Mouse (Mus musculus): ENCODE data around the gene Naga. TPM values are rescaled to one million over a fixed set of nuclear protein-coding genes. Genes with fewer than 3 reads are reported as not detected.

The Naga gene
- polyA plus RNA-seq, 1 experiment, result 189 TPM

DNA sequence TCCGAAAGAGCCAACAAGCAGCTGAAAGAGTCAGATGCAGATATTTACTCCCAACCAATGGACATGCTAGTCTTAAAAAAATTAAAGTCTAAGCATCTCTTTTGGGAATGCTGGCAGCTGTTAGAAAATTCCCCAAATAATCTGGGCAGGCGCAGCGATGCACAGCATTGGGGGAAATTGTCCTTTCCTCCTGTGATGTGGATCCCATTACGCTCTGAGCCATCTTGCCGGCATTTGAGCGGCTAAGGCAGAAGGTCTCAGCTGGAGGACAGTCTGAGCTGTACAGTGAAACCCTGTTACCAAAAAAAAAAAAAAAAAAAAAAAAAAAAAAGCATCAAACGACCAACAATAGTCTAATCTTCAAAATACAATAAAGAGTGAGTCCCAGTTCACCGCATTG is 16.5 kb downstream of the Naga start:
- WGBS, result 80% methylated on average over 8 of the region's 8 CpGs
- DNase-seq, result no peak
- Histone ChIP-seq H3K4me3 (replicated peaks; ENCODE audit: extremely low read depth, low read depth, low read length) (no peak overlapping the region), H3K4me1 (ENCODE audit: control insufficient read depth, insufficient read depth, low read length) (no peaks in the 10 kb centered on the region)
- TF ChIP-seq POLR2A (IDR thresholded peaks at IDR 0.05; ENCODE audit: borderline replicate concordance, extremely low read depth, low read depth, low read length) (no peak), CTCF (IDR thresholded peaks at IDR 0.05; ENCODE audit: insufficient read depth, low read length) (no peak)

DNA sequence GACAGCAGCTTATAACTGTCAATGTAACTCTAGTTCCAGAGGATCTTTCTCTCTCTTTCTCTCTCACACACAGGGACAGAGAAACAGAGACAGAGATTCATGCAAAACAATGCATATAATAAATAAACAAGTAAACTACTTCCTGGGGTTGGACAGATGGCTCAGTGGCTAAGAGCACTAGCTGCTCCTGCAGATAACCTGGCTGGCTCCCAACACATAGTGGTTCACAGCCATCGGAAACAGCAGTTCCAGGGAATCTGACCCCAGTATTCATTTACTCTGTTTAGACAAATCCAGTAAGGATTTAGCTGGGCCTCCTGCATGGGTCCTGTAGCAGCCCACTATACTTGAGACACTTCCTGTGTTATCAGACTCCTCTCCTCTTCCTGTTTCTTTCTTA is 19.1 kb downstream of the Naga start:
- WGBS, result 44% methylated on average over 1 of the region's 1 CpGs
- TF ChIP-seq CTCF (IDR thresholded peaks at IDR 0.05; ENCODE audit: insufficient read depth, low read length) (no peak), POLR2A (IDR thresholded peaks at IDR 0.05; ENCODE audit: borderline replicate concordance, extremely low read depth, low read depth, low read length) (no peak)
- Histone ChIP-seq H3K4me3 (replicated peaks; ENCODE audit: extremely low read depth, low read depth, low read length) (no peak overlapping the region), H3K4me1 (ENCODE audit: control insufficient read depth, insufficient read depth, low read length) (no peaks in the 10 kb centered on the region)
- no peak for DNase-seq

DNA sequence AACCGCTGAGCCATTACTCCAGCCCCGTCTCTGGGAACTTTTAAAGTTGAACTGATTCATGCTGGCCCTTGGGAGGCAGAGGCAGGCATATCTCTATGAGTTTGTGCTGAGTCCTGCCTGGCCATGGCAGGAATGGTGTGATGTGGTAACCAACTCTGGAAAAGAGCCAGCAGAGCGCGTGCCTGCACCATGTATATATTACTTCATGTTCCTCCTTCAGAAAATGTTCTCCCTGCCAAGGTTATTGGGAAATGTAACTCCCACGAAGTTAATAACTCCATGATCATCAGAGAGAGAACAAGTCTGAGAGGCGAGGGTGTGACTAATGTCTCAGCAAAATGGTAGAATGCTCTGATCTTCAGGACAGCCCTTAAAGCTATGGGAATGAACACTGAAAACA is 20.9 kb downstream of the Naga start:
- H3K4me3 ChIP-seq (replicated peaks; ENCODE audit: extremely low read depth, low read depth, low read length), result no peak overlapping the region
- 63% methylated on average over 6 of the region's 6 CpGs for WGBS
- no peak for TF ChIP-seq POLR2A (IDR thresholded peaks at IDR 0.05; ENCODE audit: borderline replicate concordance, extremely low read depth, low read depth, low read length)
- no peak for TF ChIP-seq CTCF (IDR thresholded peaks at IDR 0.05; ENCODE audit: insufficient read depth, low read length)
- H3K4me1 ChIP-seq (ENCODE audit: control insufficient read depth, insufficient read depth, low read length), result no peaks in the 10 kb centered on the region
- DNase-seq, result no peak

DNA sequence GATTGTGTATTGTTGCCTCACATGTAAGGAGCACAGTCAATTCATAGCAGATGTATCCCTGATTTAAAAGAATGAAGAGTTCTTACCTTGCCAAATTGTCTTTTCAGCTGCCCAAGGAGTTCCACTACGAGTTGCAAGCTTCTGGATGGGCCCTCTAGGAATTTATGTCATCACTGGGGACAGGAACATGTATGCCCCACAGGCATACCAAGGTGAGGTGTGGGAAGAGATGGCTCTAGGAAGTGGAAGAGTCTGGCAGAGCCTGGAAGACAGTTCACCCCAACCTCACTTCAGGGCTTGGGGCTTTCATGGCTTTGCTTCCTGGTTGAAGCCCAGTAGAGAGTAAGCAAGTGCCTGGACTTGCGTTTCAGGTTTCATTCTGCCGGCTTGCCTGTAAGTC is 30.3 kb downstream of the Naga start:
- no peaks in the 10 kb centered on the region for H3K4me1 ChIP-seq (ENCODE audit: control insufficient read depth, insufficient read depth, low read length)
- DNase-seq, result no peak
- 67% methylated on average over 3 of the region's 3 CpGs for WGBS
- H3K4me3 ChIP-seq (replicated peaks; ENCODE audit: extremely low read depth, low read depth, low read length), result no peak overlapping the region
- no peak for TF ChIP-seq CTCF (IDR thresholded peaks at IDR 0.05; ENCODE audit: insufficient read depth, low read length)
- no peak for TF ChIP-seq POLR2A (IDR thresholded peaks at IDR 0.05; ENCODE audit: borderline replicate concordance, extremely low read depth, low read depth, low read length)

DNA sequence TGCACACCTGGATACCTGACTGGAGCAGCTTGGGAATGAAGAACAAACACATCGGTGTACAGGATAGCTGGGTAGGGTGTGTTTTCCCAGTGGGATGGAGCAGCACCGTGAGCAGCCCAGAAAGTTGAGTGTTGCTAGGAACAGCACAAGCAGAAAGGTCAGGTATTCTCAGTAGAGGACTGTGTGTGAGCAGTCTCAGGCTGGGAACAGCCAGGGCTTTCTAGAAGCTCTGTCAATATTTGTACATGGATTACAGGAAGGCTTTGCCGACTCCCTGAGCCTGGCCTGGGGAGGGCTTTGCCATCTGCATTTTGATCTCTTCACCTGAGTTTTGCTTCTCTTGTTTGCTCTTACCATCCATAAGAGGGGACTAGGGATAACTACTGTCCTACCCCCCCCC is 31.6 kb downstream of the Naga start:
- H3K4me1 ChIP-seq (ENCODE audit: control insufficient read depth, insufficient read depth, low read length), result no peaks in the 10 kb centered on the region
- H3K4me3 ChIP-seq (replicated peaks; ENCODE audit: extremely low read depth, low read depth, low read length), result no peak overlapping the region
- DNase-seq, result no peak
- 60% methylated on average over 3 of the region's 3 CpGs for WGBS
- TF ChIP-seq POLR2A (IDR thresholded peaks at IDR 0.05; ENCODE audit: borderline replicate concordance, extremely low read depth, low read depth, low read length) (no peak), CTCF (IDR thresholded peaks at IDR 0.05; ENCODE audit: insufficient read depth, low read length) (no peak)

DNA sequence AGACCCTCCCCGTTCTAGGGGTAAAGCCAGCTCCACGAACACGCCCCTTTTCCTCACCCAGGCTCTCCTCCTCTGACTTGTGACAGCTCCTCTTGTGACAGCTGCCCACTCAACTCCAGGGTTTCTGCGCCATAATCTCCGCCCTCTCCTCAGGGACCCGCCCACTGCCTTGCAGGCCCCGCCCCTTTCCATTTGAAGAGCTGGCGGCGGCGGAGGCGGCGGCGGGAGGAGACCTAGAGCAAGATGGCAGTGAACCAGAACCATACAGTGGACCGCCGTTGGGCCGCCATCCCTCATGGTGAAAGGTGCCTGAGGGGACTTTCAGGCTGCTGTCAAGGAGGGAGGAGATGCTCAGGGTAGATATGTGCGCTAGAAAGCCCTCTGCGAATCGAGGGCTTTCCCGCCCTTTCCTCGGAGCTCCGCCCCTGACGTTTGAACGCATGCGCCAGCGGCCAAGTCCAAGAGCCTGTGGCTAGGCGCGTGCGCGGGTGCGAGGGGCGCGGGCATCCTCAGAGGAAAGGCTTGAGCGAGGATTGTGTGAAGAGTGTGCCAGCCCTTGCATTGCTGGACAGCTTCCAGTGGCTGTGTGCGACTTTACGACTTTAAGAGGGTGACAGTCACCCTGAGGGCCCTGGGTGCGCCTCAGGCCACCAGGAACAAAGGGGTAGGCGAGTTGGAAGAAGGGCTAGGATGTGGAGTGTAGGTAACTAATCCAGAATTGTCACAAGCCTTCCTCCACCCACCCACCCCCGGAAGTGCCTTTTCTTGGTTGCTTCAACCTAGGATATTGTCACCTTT is 39.8 kb downstream of the Naga start, which contains the start of gene Wbp2nl:
Wbp2nl (plus strand) TSS at position 191 of the 798 bp plus-strand sequence.
- DNase-seq, result no peak
- TF ChIP-seq POLR2A (IDR thresholded peaks at IDR 0.05; ENCODE audit: borderline replicate concordance, extremely low read depth, low read depth, low read length) (no peak), CTCF (IDR thresholded peaks at IDR 0.05; ENCODE audit: insufficient read depth, low read length) (no peak)
- 59% methylated on average over 39 of the region's 39 CpGs for WGBS
- no peak within 1 kb of the TSS for H3K4me3 ChIP-seq (replicated peaks; ENCODE audit: extremely low read depth, low read depth, low read length)
- H3K4me1 ChIP-seq (ENCODE audit: control insufficient read depth, insufficient read depth, low read length), result no peaks in the 10 kb centered on the region

DNA sequence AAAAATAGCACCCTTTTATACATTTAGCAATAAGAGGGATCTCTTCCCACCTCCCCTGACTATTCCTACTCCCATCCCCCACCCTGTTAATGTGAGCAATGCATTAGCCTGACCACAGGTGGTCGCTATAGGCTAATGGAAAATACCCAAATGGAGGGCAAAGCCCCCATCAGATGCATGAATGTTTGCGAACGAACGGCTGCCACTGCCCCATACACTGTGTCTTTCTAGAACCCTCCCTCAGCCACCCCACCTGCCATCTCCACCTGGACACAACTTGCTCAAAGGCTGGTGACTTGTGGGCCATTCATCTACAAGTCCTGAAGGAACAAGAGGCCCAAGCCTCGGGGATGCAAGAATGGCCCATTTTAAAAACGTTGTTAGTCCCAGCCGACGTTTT is 44.7 kb downstream of the Naga start:
- no peak for DNase-seq
- WGBS, result 30% methylated on average over 8 of the region's 8 CpGs
- Histone ChIP-seq H3K4me1 (ENCODE audit: control insufficient read depth, insufficient read depth, low read length) (no peaks in the 10 kb centered on the region), H3K4me3 (replicated peaks; ENCODE audit: extremely low read depth, low read depth, low read length) (no peak overlapping the region)
- TF ChIP-seq CTCF (IDR thresholded peaks at IDR 0.05; ENCODE audit: insufficient read depth, low read length) (no peak), POLR2A (IDR thresholded peaks at IDR 0.05; ENCODE audit: borderline replicate concordance, extremely low read depth, low read depth, low read length) (no peak)

DNA sequence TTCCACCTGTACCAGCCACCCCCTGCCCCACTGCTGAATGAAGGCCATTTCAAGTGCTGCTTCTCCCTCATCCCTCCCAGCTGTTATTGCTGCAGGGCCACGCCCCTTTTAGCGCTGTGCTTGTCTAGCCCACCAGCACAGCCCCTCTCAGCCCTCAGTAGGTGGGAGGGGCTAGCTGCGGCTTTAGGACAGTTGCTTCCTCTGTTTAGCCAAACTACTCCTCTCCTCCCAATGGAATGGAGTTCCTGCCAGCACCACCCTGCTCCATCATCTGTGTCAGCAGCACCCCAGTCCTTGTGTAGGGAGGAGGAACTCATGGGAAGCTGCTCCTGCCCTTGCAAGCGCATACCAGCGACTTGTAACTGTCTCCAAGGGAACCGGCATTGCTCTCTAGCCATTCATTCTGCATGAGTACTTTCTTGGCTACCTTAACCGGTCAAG is 45.4 kb downstream of the Naga start:
- no peaks in the 10 kb centered on the region for H3K4me1 ChIP-seq (ENCODE audit: control insufficient read depth, insufficient read depth, low read length)
- WGBS, result 15% methylated on average over 7 of the region's 7 CpGs
- TF ChIP-seq CTCF (IDR thresholded peaks at IDR 0.05; ENCODE audit: insufficient read depth, low read length) (no peak), POLR2A (IDR thresholded peaks at IDR 0.05; ENCODE audit: borderline replicate concordance, extremely low read depth, low read depth, low read length) (no peak)
- no peak for DNase-seq
- no peak overlapping the region for H3K4me3 ChIP-seq (replicated peaks; ENCODE audit: extremely low read depth, low read depth, low read length)

DNA sequence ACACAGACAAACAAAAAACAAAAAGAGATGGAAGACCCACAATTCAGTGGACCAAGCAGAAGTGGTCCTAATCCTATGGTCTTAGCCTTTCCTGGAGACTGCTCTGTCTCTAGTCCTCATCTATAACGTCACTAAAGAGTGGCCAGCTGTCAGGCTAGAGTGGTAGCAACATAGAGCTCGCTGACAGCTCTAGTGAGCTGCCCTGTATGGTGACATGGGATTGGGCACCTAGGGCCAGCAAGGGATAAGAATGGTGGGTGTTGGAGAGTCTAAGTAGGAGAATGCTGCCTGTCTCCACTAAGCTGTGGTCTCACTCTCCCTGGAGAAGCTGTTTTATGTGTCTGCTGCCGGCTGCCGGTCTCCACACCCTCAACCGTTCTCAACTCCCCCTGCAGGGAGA is 45.9 kb downstream of the Naga start:
- WGBS, result 32% methylated on average over 5 of the region's 5 CpGs
- no peak for TF ChIP-seq POLR2A (IDR thresholded peaks at IDR 0.05; ENCODE audit: borderline replicate concordance, extremely low read depth, low read depth, low read length)
- no peak for TF ChIP-seq CTCF (IDR thresholded peaks at IDR 0.05; ENCODE audit: insufficient read depth, low read length)
- no peak overlapping the region for H3K4me3 ChIP-seq (replicated peaks; ENCODE audit: extremely low read depth, low read depth, low read length)
- no peak for DNase-seq
- no peaks in the 10 kb centered on the region for H3K4me1 ChIP-seq (ENCODE audit: control insufficient read depth, insufficient read depth, low read length)

DNA sequence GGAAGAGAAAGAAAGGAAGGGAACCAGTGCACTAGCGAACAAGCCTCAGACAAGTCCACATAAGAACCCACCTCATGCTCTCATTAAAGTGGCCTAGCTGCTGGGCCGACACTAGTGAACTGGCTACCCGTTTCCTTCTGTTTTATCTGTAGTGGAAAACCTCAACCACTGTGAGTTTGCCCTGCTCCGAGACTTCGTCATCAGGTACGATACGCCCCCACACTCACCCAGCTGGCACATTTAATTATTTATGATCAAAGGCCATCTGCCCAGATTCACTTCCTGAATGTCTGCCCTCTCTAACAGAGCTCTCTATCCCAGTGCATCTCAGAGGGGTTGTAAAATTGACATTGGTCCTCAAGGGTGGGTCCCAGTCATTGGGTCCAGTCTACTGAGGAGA is 48.5 kb downstream of the Naga start:
- Histone ChIP-seq H3K4me1 (ENCODE audit: control insufficient read depth, insufficient read depth, low read length) (no peaks in the 10 kb centered on the region), H3K4me3 (replicated peaks; ENCODE audit: extremely low read depth, low read depth, low read length) (no peak overlapping the region)
- no peak for DNase-seq
- TF ChIP-seq CTCF (IDR thresholded peaks at IDR 0.05; ENCODE audit: insufficient read depth, low read length) (no peak), POLR2A (IDR thresholded peaks at IDR 0.05; ENCODE audit: borderline replicate concordance, extremely low read depth, low read depth, low read length) (no peak)
- 81% methylated on average over 7 of the region's 7 CpGs for WGBS
